Mouse (Mus musculus) kidney, adult 2 months (tissue): ENCODE data around the gene Supt20. TPM values are rescaled to one million over a fixed set of nuclear protein-coding genes. Genes with fewer than 3 reads are reported as not detected.

Experiments
- DNase-seq: peaks from one replicate; pipeline ENCODE4 v3.0.0; 2021
- H3K27ac ChIP-seq: fragments of 200-500 bp; 2 replicates; pipeline ENCODE4 v1.5.1; 2012; ENCODE audit warnings: low read depth, low read length, control low read depth, inconsistent platforms; ENCODE audit not compliant: insufficient read depth
- H3K27me3 ChIP-seq: fragments of 200-500 bp; replicated peaks from 2 replicates; pipeline ENCODE4 v1.6.1; 2012; ENCODE audit warnings: mild to moderate bottlenecking, moderate library complexity, low read length, inconsistent platforms; ENCODE audit not compliant: control insufficient read depth, insufficient read depth
- H3K36me3 ChIP-seq: fragments of 200-500 bp; 2 replicates; pipeline ENCODE4 v1.6.1; 2012; ENCODE audit warnings: mild to moderate bottlenecking, moderate library complexity, low read length, inconsistent platforms; ENCODE audit not compliant: control insufficient read depth, insufficient read depth
- H3K4me1 ChIP-seq: fragments of 200-500 bp; 2 replicates; pipeline ENCODE4 v1.6.1; 2011; ENCODE audit warnings: low read length; ENCODE audit not compliant: control insufficient read depth, insufficient read depth
- H3K4me3 ChIP-seq: fragments of 200-500 bp; 2 replicates; pipeline ENCODE4 v1.5.1; 2011; ENCODE audit warnings: mild to moderate bottlenecking, low read depth, low read length, control low read depth; ENCODE audit not compliant: insufficient read depth
- CTCF ChIP-seq: fragments of 200-500 bp; conservative IDR thresholded peaks from 2 replicates; pipeline ENCODE4 v1.5.1; 2011; ENCODE audit warnings: low read depth, mild to moderate bottlenecking, control low read depth, low read length, moderate library complexity, mixed read lengths; ENCODE audit not compliant: insufficient read depth, insufficient read length
- POLR2A ChIP-seq: fragments of 200-500 bp; IDR thresholded peaks from one replicate; pipeline ENCODE4 v1.6.1; 2011; ENCODE audit warnings: low read depth, low read length, control low read depth
- WGBS: fragments of 180-500 bp; shearing (Covaris S2); methylation state at CpG from one replicate; pipeline ENCODE4 v1.1.7; 2018; 5-methylcytosine and 5-hydroxymethylcytosine counted together
- polyA plus RNA-seq: library from polyadenylated mRNA; depleted of rRNA; stranded (reverse); fragments of >200 nt; gene quantifications from 2 replicates; pipeline ENCODE4 v1.2.3, GENCODE M21; 2012

Supt20 gene
- polyA plus RNA-seq, 1 experiment, result 32.7 TPM

GRCm38 (mm10) chr3:54659736-54660135 is 32.9 kb upstream of the Supt20 start:
- Histone ChIP-seq H3K27ac (no peak overlapping the region), H3K4me1 (0 out of 2 replicates have a peak, but pooled peaks cover 2% of the 10 kb centered on the region), H3K36me3 (no peaks in the 10 kb centered on the region), H3K27me3 (no peaks in the 10 kb centered on the region), H3K4me3 (no peak overlapping the region)
- TF ChIP-seq POLR2A (no peak), CTCF (no peak)
- DNase-seq, result no peak
- 91% methylated on average over 2 of the region's 2 CpGs for whole genome bisulfite sequencing

GRCm38 (mm10) chr3:54662411-54662810 is 30.2 kb upstream of the Supt20 start:
- TF ChIP-seq POLR2A (no peak), CTCF (no peak)
- 59% methylated on average over 5 of the region's 5 CpGs for WGBS
- no peak for DNase-seq

GRCm38 (mm10) chr3:54668141-54668540 is 24.5 kb upstream of the Supt20 start:
- Histone ChIP-seq H3K36me3 (no peaks in the 10 kb centered on the region), H3K27me3 (no peaks in the 10 kb centered on the region), H3K4me3 (no peak overlapping the region), H3K4me1 (no peaks in the 10 kb centered on the region), H3K27ac (no peak overlapping the region)
- 82% methylated on average over 3 of the region's 3 CpGs for WGBS
- TF ChIP-seq CTCF (no peak), POLR2A (no peak)
- DNase-seq, result no peak

More at GRCm38 (mm10) chr3:54662411-54662810, 30.2 kb upstream of the Supt20 start:
- no peaks in the 10 kb centered on the region for H3K27me3 ChIP-seq
- no peaks in the 10 kb centered on the region for H3K36me3 ChIP-seq
- H3K4me1 ChIP-seq, result no peaks in the 10 kb centered on the region
- no peak overlapping the region for H3K27ac ChIP-seq
- H3K4me3 ChIP-seq, result no peak overlapping the region

- no peaks in the 10 kb centered on the region for H3K4me1 ChIP-seq
These were observed 23.9 kb upstream of the Supt20 start for GRCm38 (mm10) chr3:54668722-54669121.

GRCm38 (mm10) chr3:54669559-54669958 is 23.0 kb upstream of the Supt20 start:
- 84% methylated on average over 6 of the region's 6 CpGs for WGBS
- TF ChIP-seq CTCF (peak; percentile 44), POLR2A (no peak)
- Histone ChIP-seq H3K4me1 (no peaks in the 10 kb centered on the region), H3K4me3 (no peak overlapping the region), H3K27me3 (no peaks in the 10 kb centered on the region), H3K36me3 (no peaks in the 10 kb centered on the region), H3K27ac (no peak overlapping the region)
- no peak for DNase-seq

More at GRCm38 (mm10) chr3:54668722-54669121, 23.9 kb upstream of the Supt20 start:
- 83% methylated on average over 6 of the region's 6 CpGs for WGBS
- no peak overlapping the region for H3K27ac ChIP-seq
- no peak for DNase-seq
- no peaks in the 10 kb centered on the region for H3K36me3 ChIP-seq
- no peak for TF ChIP-seq POLR2A
- TF ChIP-seq CTCF, result no peak
- H3K27me3 ChIP-seq, result no peaks in the 10 kb centered on the region
- no peak overlapping the region for H3K4me3 ChIP-seq

GRCm38 (mm10) chr3:54672111-54672510 is 20.5 kb upstream of the Supt20 start:
- TF ChIP-seq POLR2A (no peak), CTCF (no peak)
- WGBS, result 80% methylated on average over 3 of the region's 3 CpGs
- no peaks in the 10 kb centered on the region for H3K27me3 ChIP-seq
- DNase-seq, result no peak
- no peak overlapping the region for H3K27ac ChIP-seq
- no peaks in the 10 kb centered on the region for H3K36me3 ChIP-seq
- H3K4me1 ChIP-seq, result no peaks in the 10 kb centered on the region
- no peak overlapping the region for H3K4me3 ChIP-seq

GRCm38 (mm10) chr3:54672557-54673529 is 19.8 kb upstream of the Supt20 start:
- DNase-seq, result peak; percentile 32
- 42% methylated on average over 13 of the region's 13 CpGs for WGBS
- Histone ChIP-seq H3K27me3 (no peaks in the 10 kb centered on the region), H3K4me3 (no peak overlapping the region), H3K36me3 (no peaks in the 10 kb centered on the region), H3K27ac (no peak overlapping the region), H3K4me1 (no peaks in the 10 kb centered on the region)
- TF ChIP-seq CTCF (peak; percentile 24; the same call in 1 of the 2 replicates), POLR2A (no peak)
